ENCODE assay signal across 30 mouse cellular contexts in genomic region chr2:167919081-167919480, GRCm38 (mm10). TPM values are rescaled to one million over a fixed set of nuclear protein-coding genes. Genes with fewer than 3 reads are reported as not detected.
DNase-seq lines count a peak whose midpoint lies in the region; ATAC-seq lines count a peak whose summit lies in the region.
"Had no signal": no experiment of that assay in that cellular context is flagged by ENCODE, and none has a peak within 500 bp of the region (broad histone marks: within the 10 kb centered on the region; RNA-seq: fewer than 3 reads in every experiment).

No protein-coding gene starts in this region.

- no peaks in the 10 kb centered on the region for H3K36me3 ChIP-seq in embryonic facial prominence, embryonic 14.5 days (ENCODE audit: control insufficient read depth, insufficient read depth, low read length)
- no peaks in the 10 kb centered on the region for H3K36me3 ChIP-seq in embryonic facial prominence, embryonic 10.5 days (replicated peaks)
- no peaks in the 10 kb centered on the region for H3K36me3 ChIP-seq in midbrain, embryonic 16.5 days (ENCODE audit: control insufficient read depth, insufficient read depth, low read length)
- H3K36me3 ChIP-seq: embryonic facial prominence, embryonic 12.5 days; G1E; heart, embryonic 13.5 days; hindbrain, embryonic 10.5 days; hindbrain, embryonic 15.5 days; limb, embryonic 12.5 days; liver, embryonic 15.5 days; neural tube, embryonic 13.5 days had no signal

- H3K9ac ChIP-seq in embryonic facial prominence, embryonic 14.5 days (ENCODE audit: low read depth, low read length), result no peak overlapping the region
- H3K9ac ChIP-seq in midbrain, embryonic 16.5 days (ENCODE audit: low read depth, low read length), result no peak overlapping the region
- H3K9ac ChIP-seq: embryonic facial prominence, embryonic 12.5 days; forebrain, embryonic 13.5 days; heart, embryonic 13.5 days; hindbrain, embryonic 15.5 days; limb, embryonic 12.5 days; liver, embryonic 15.5 days; lung, embryonic 14.5 days; neural tube, embryonic 13.5 days had no signal

- no peaks in the 10 kb centered on the region for H3K9me3 ChIP-seq in embryonic facial prominence, embryonic 14.5 days (ENCODE audit: control insufficient read depth, low read length)
- H3K9me3 ChIP-seq in embryonic facial prominence, embryonic 10.5 days, result no peaks in the 10 kb centered on the region
- no peaks in the 10 kb centered on the region for H3K9me3 ChIP-seq in midbrain, embryonic 16.5 days (replicated peaks; ENCODE audit: control insufficient read depth, low read length, poor library complexity, severe bottlenecking)
- H3K9me3 ChIP-seq: embryonic facial prominence, embryonic 12.5 days; forebrain, embryonic 13.5 days; G1E; heart, embryonic 13.5 days; hindbrain, embryonic 10.5 days; hindbrain, embryonic 15.5 days; limb, embryonic 12.5 days; liver, embryonic 15.5 days; neural tube, embryonic 13.5 days had no signal

- no peaks in the 10 kb centered on the region for H3K4me1 ChIP-seq in embryonic facial prominence, embryonic 14.5 days (ENCODE audit: control insufficient read depth, insufficient read depth, low read length)
- peaks cover 11% of the 10 kb centered on the region for H3K4me1 ChIP-seq in embryonic facial prominence, embryonic 10.5 days
- no peaks in the 10 kb centered on the region for H3K4me1 ChIP-seq in midbrain, embryonic 16.5 days (ENCODE audit: control insufficient read depth, insufficient read depth, low read length)
- H3K4me1 ChIP-seq: embryonic facial prominence, embryonic 12.5 days; forebrain, embryonic 13.5 days; hindbrain, embryonic 10.5 days; hindbrain, embryonic 15.5 days; neural tube, embryonic 13.5 days had no signal

- ATAC-seq in embryonic facial prominence, embryonic 14.5 days (ENCODE audit: low read depth), result no peak
- no peak for ATAC-seq in midbrain, embryonic 16.5 days
- ATAC-seq: forebrain, embryonic 13.5 days; Patski had no signal

- no peak overlapping the region for H3K4me2 ChIP-seq in embryonic facial prominence, embryonic 14.5 days (ENCODE audit: low read depth, low read length)
- no peak overlapping the region for H3K4me2 ChIP-seq in midbrain, embryonic 16.5 days (ENCODE audit: low read length)
- H3K4me2 ChIP-seq: embryonic facial prominence, embryonic 12.5 days; forebrain, embryonic 13.5 days; heart, embryonic 13.5 days; hindbrain, embryonic 15.5 days; limb, embryonic 12.5 days; liver, embryonic 15.5 days; lung, embryonic 14.5 days; midbrain, embryonic 11.5 days; neural tube, embryonic 13.5 days had no signal

- no peak overlapping the region for H3K27ac ChIP-seq in embryonic facial prominence, embryonic 14.5 days (replicated peaks; ENCODE audit: low read depth, low read length)
- no peak overlapping the region for H3K27ac ChIP-seq in embryonic facial prominence, embryonic 10.5 days (replicated peaks)
- no peak overlapping the region for H3K27ac ChIP-seq in midbrain, embryonic 16.5 days (ENCODE audit: low read length)
- H3K27ac ChIP-seq: embryonic facial prominence, embryonic 12.5 days; forebrain, embryonic 13.5 days; heart, embryonic 13.5 days; hindbrain, embryonic 10.5 days; hindbrain, embryonic 15.5 days; kidney, postnatal 0 days; limb, embryonic 12.5 days; liver, embryonic 15.5 days; neural tube, embryonic 13.5 days had no signal

- H3K27me3 ChIP-seq in embryonic facial prominence, embryonic 14.5 days (replicated peaks; ENCODE audit: control insufficient read depth, insufficient read depth, low read length), result no peaks in the 10 kb centered on the region
- no peaks in the 10 kb centered on the region for H3K27me3 ChIP-seq in embryonic facial prominence, embryonic 10.5 days (replicated peaks; ENCODE audit: low read depth, poor library complexity, severe bottlenecking)
- H3K27me3 ChIP-seq in midbrain, embryonic 16.5 days (ENCODE audit: control insufficient read depth, insufficient read depth, low read depth, low read length), result no peaks in the 10 kb centered on the region
- H3K27me3 ChIP-seq: embryonic facial prominence, embryonic 12.5 days; forebrain, embryonic 13.5 days; heart, embryonic 13.5 days; hindbrain, embryonic 15.5 days; limb, embryonic 12.5 days; liver, embryonic 15.5 days; neural tube, embryonic 13.5 days; Patski had no signal

- DNase-seq in embryonic facial prominence, embryonic 14.5 days (ENCODE audit: low spot score), result peak; percentile 28
- DNase-seq in embryonic facial prominence, embryonic 10.5 days (ENCODE audit: low spot score), result no peak
- DNase-seq in 3134 (ENCODE audit: extremely low read depth, insufficient read length, low spot score), result peak; percentile 70
- DNase-seq in NIH3T3 (ENCODE audit: low read depth), result peak; percentile 66
- peak; percentile 70 for DNase-seq in gonadal fat pad, adult 2 months (ENCODE audit: low read depth)
- no peak for DNase-seq in right cerebral cortex, postnatal 36 days (ENCODE audit: low spot score in 2 of 2)
- DNase-seq in thymus, postnatal 0 days (ENCODE audit: low spot score), result no peak
- DNase-seq: B cell, adult 2 months; cerebellum, adult 9-10 months; cerebellum, postnatal 36 days; gastrocnemius, postnatal 14 days; heart, postnatal 10 days; kidney, adult 18-20 months; layer of hippocampus, adult 9-11 months; lung, embryonic 14.5 days; lung, postnatal 36 days had no signal

- 76% methylated on average over 1 of the region's 1 CpGs for WGBS in embryonic facial prominence, embryonic 14.5 days
- WGBS in embryonic facial prominence, embryonic 10.5 days, result 85% methylated on average over 1 of the region's 1 CpGs
- 66% methylated on average over 1 of the region's 1 CpGs for WGBS in midbrain, embryonic 16.5 days

- H3K4me3 ChIP-seq in embryonic facial prominence, embryonic 14.5 days (ENCODE audit: low read depth, low read length), result no peak overlapping the region
- H3K4me3 ChIP-seq in embryonic facial prominence, embryonic 10.5 days, result no peak overlapping the region
- no peak overlapping the region for H3K4me3 ChIP-seq in midbrain, embryonic 16.5 days (ENCODE audit: low read depth, low read length)
- H3K4me3 ChIP-seq: embryonic facial prominence, embryonic 12.5 days; erythroblast, embryonic 14.5 days; forebrain, embryonic 13.5 days; heart, embryonic 13.5 days; hindbrain, embryonic 10.5 days; hindbrain, embryonic 15.5 days; limb, embryonic 12.5 days; liver, embryonic 15.5 days; neural tube, embryonic 13.5 days had no signal

RNA-seq across cellular contexts. Expression of gene Ptpn1, which starts 12.8 kb away (rescaled TPM):
- polyA plus RNA-seq in embryonic facial prominence, embryonic 14.5 days (2014; fragmentation: Nextera tagmentation; extraction: Ambion mirVana), result 49.4 and 49.7 TPM in 2 replicates
- 66.2 and 71.7 TPM in 2 replicates for polyA plus RNA-seq in embryonic facial prominence, embryonic 10.5 days (2016; fragmentation: Nextera tagmentation; extraction: Ambion mirVana)
- 39.8 and 44.4 TPM in 2 replicates for polyA plus RNA-seq in gonadal fat pad, adult 2 months (2012; rRNA removed)
- 79.8 and 86.0 TPM in 2 replicates for polyA plus RNA-seq in midbrain, embryonic 16.5 days (2015; fragmentation: Nextera tagmentation; extraction: Ambion mirVana)
- polyA plus RNA-seq in thymus, postnatal 0 days (2015; fragmentation: Nextera tagmentation; extraction: Ambion mirVana), result 102 and 110 TPM in 2 replicates

Comparison
In these comparisons a context has a peak if more than half of its experiments do, and no peak if none do; other contexts are left out.
1. DNase-seq: peak in embryonic facial prominence, embryonic 14.5 days (single experiment), 3134 (single experiment), NIH3T3 (single experiment) and gonadal fat pad, adult 2 months (single experiment); none in embryonic facial prominence, embryonic 10.5 days (single experiment), right cerebral cortex, postnatal 36 days (0 of 2) and thymus, postnatal 0 days (single experiment).